In genomic region chr14:21499631-21500153, GRCm38 (mm10) we compare ENCODE assay signal across 8 mouse cellular contexts. TPM values are rescaled to one million over a fixed set of nuclear protein-coding genes. Genes with fewer than 3 reads are reported as not detected.
DNase-seq lines count a peak whose midpoint lies in the region; ATAC-seq and TF ChIP-seq lines count a peak whose summit lies in the region.

No protein-coding gene starts in this region.

- H3K27me3 ChIP-seq in forebrain, embryonic 16.5 days (replicated peaks; ENCODE audit: control insufficient read depth, insufficient read depth, low read length) = no peaks in the 10 kb centered on the region
- no peaks in the 10 kb centered on the region for H3K27me3 ChIP-seq in hindbrain, embryonic 15.5 days
- no peaks in the 10 kb centered on the region for H3K27me3 ChIP-seq in limb, embryonic 15.5 days
- no peaks in the 10 kb centered on the region for H3K27me3 ChIP-seq in midbrain, postnatal 0 days (ENCODE audit: insufficient read depth, low read length)

- WGBS in forebrain, embryonic 16.5 days = under 1% methylated on average over 50 of the region's 57 CpGs
- 1% methylated on average over 40 of the region's 57 CpGs for WGBS in hindbrain, embryonic 15.5 days
- WGBS in limb, embryonic 15.5 days = 1% methylated on average over 43 of the region's 57 CpGs
- under 1% methylated on average over 37 of the region's 57 CpGs for WGBS in midbrain, postnatal 0 days

- no peaks in the 10 kb centered on the region for H3K9me3 ChIP-seq in forebrain, embryonic 16.5 days (ENCODE audit: control insufficient read depth, low read length)
- H3K9me3 ChIP-seq in hindbrain, embryonic 15.5 days = no peaks in the 10 kb centered on the region
- H3K9me3 ChIP-seq in limb, embryonic 15.5 days = no peaks in the 10 kb centered on the region
- H3K9me3 ChIP-seq in midbrain, postnatal 0 days (ENCODE audit: low read length) = no peaks in the 10 kb centered on the region

- H3K36me3 ChIP-seq in forebrain, embryonic 16.5 days (ENCODE audit: control insufficient read depth, insufficient read depth) = no peaks in the 10 kb centered on the region
- no peaks in the 10 kb centered on the region for H3K36me3 ChIP-seq in hindbrain, embryonic 15.5 days
- no peaks in the 10 kb centered on the region for H3K36me3 ChIP-seq in limb, embryonic 15.5 days
- H3K36me3 ChIP-seq in midbrain, postnatal 0 days (ENCODE audit: insufficient read depth, low read length) = no peaks in the 10 kb centered on the region

- DNase-seq in cerebellum, postnatal 10 days = peak; percentile 90 to 91
- no peak for DNase-seq in cerebellum, adult 9-10 months
- peak; percentile 82 for DNase-seq in adrenal gland, postnatal 10 days
- peak; percentile 62 for DNase-seq in midbrain, postnatal 0 days (ENCODE audit: low spot score)
- peak; percentile 58 to 84 for DNase-seq in spleen, postnatal 4 days (ENCODE audit: low spot score in 2 of 2)

- TF ChIP-seq CTCF in midbrain, postnatal 0 days (IDR thresholded peaks at IDR 0.05) = no peak; the same call in 1 of the 2 replicates

- H3K4me2 ChIP-seq in forebrain, embryonic 16.5 days (ENCODE audit: low read length) = peak overlapping the region; percentile 86
- peak overlapping the region; percentile 84 for H3K4me2 ChIP-seq in hindbrain, embryonic 15.5 days
- H3K4me2 ChIP-seq in limb, embryonic 15.5 days = peak overlapping the region; percentile 76
- peak overlapping the region; percentile 81 for H3K4me2 ChIP-seq in midbrain, postnatal 0 days (ENCODE audit: low read depth, low read length, poor library complexity, severe bottlenecking)

- peak overlapping the region; percentile 100 for H3K27ac ChIP-seq in forebrain, embryonic 16.5 days (ENCODE audit: low read length)
- H3K27ac ChIP-seq in hindbrain, embryonic 15.5 days (replicated peaks) = peak overlapping the region; percentile 100
- H3K27ac ChIP-seq in limb, embryonic 15.5 days = peak overlapping the region; percentile 99
- H3K27ac ChIP-seq in midbrain, postnatal 0 days (ENCODE audit: low read depth, low read length) = peak overlapping the region; percentile 96

- peak; percentile 29 for ATAC-seq in forebrain, embryonic 16.5 days
- peak; percentile 7 for ATAC-seq in hindbrain, embryonic 15.5 days (ENCODE audit: low FRiP score, low read depth)
- ATAC-seq in limb, embryonic 15.5 days (ENCODE audit: insufficient number of reproducible peaks, low FRiP score, low TSS enrichment, low read depth) = peak; percentile 14
- ATAC-seq in midbrain, postnatal 0 days (ENCODE audit: low FRiP score) = peak; percentile 38

- peaks cover 34% of the 10 kb centered on the region for H3K4me1 ChIP-seq in forebrain, embryonic 16.5 days (replicated peaks; ENCODE audit: control insufficient read depth, insufficient read depth, low read length)
- peaks cover 31% of the 10 kb centered on the region for H3K4me1 ChIP-seq in hindbrain, embryonic 15.5 days (replicated peaks)
- H3K4me1 ChIP-seq in limb, embryonic 15.5 days = peaks cover 31% of the 10 kb centered on the region
- peaks cover 6% of the 10 kb centered on the region; the same call in 1 of the 2 replicates for H3K4me1 ChIP-seq in midbrain, postnatal 0 days (ENCODE audit: insufficient read depth, low read length)

- H3K4me3 ChIP-seq in forebrain, embryonic 16.5 days (replicated peaks; ENCODE audit: low read length) = peak overlapping the region; percentile 87
- H3K4me3 ChIP-seq in hindbrain, embryonic 15.5 days = peak overlapping the region; percentile 93
- H3K4me3 ChIP-seq in limb, embryonic 15.5 days = peak overlapping the region; percentile 88
- H3K4me3 ChIP-seq in midbrain, postnatal 0 days (ENCODE audit: low read depth, low read length) = peak overlapping the region; percentile 75

- H3K9ac ChIP-seq in forebrain, embryonic 16.5 days (replicated peaks; ENCODE audit: low read depth, low read length) = peak overlapping the region; percentile 99
- peak overlapping the region; percentile 95 for H3K9ac ChIP-seq in hindbrain, embryonic 15.5 days
- H3K9ac ChIP-seq in limb, embryonic 15.5 days = peak overlapping the region; percentile 83
- H3K9ac ChIP-seq in midbrain, postnatal 0 days (replicated peaks; ENCODE audit: low read length, poor library complexity, severe bottlenecking) = peak overlapping the region; percentile 85

RNA-seq across cellular contexts. Expression of gene Kat6b, which starts 18.5 kb away (rescaled TPM):
- 10 to 100 TPM; 31.7 to 51.3 TPM for total RNA-seq in adrenal gland, postnatal 10 days (2021)
- polyA plus RNA-seq in forebrain, embryonic 16.5 days (2015; fragmentation: Nextera tagmentation; extraction: Ambion mirVana) = 31.9 and 34.6 TPM in 2 replicates
- 17.5 and 17.6 TPM in 2 replicates for polyA plus RNA-seq in hindbrain, embryonic 15.5 days (2015; fragmentation: Nextera tagmentation; extraction: Ambion mirVana)
- 18.9 and 22.9 TPM in 2 replicates for polyA plus RNA-seq in limb, embryonic 15.5 days (2015; fragmentation: Nextera tagmentation; extraction: Ambion mirVana)
- total RNA-seq in midbrain, postnatal 0 days (2014; rRNA removed) = 23.1 and 34.0 TPM in 2 replicates
- 13.9 and 15.2 TPM in 2 replicates for polyA plus RNA-seq in midbrain, postnatal 0 days (2015; fragmentation: Nextera tagmentation; extraction: Ambion mirVana)
